Mouse (Mus musculus) intestine, embryonic 14.5 days (tissue): ENCODE results near the gene Cst7. TPM values are rescaled to one million over a fixed set of nuclear protein-coding genes. Genes with fewer than 3 reads are reported as not detected.

Source experiments
- ATAC-seq: fragments of 200-750 bp; cut with Nextera tagmentation; replicated peaks from 2 replicates; pipeline ENCODE4 v1.8.0; 2017; ENCODE audit warnings: low read depth, moderate number of reproducible peaks, moderate TSS enrichment, moderate library complexity; ENCODE audit not compliant: low FRiP score, low TSS enrichment
- DNase-seq: peaks from one replicate; pipeline ENCODE4 v3.0.0-alpha.2; 2018; ENCODE audit warnings: low spot score
- H3K27ac ChIP-seq: fragments of 300-500 bp; sonication (generic); 2 replicates; pipeline ENCODE4 v1.5.1; 2014; ENCODE audit warnings: low read depth, mild to moderate bottlenecking, control low read depth
- H3K27me3 ChIP-seq: fragments of 300-500 bp; sonication (generic); replicated peaks from 2 replicates; pipeline ENCODE4 v1.6.1; 2014; ENCODE audit warnings: low read length, control low read depth; ENCODE audit not compliant: control insufficient read depth, insufficient read depth
- H3K36me3 ChIP-seq: fragments of 300-500 bp; sonication (generic); 2 replicates; pipeline ENCODE4 v1.6.1; 2014; ENCODE audit warnings: low read length, control low read depth; ENCODE audit not compliant: control insufficient read depth, insufficient read depth
- H3K4me1 ChIP-seq: fragments of 300-500 bp; sonication (generic); replicated peaks from 2 replicates; pipeline ENCODE4 v1.6.1; 2014; ENCODE audit warnings: low read length, control low read depth, mixed read lengths; ENCODE audit not compliant: control insufficient read depth, insufficient read depth
- H3K4me2 ChIP-seq: fragments of 300-500 bp; sonication (generic); 2 replicates; pipeline ENCODE4 v1.6.1; 2014; ENCODE audit warnings: low read length
- H3K4me3 ChIP-seq: fragments of 300-500 bp; sonication (generic); 2 replicates; pipeline ENCODE4 v1.5.1; 2014; ENCODE audit warnings: low read depth, low read length, control low read depth, mixed read lengths
- H3K9ac ChIP-seq: fragments of 300-500 bp; sonication (generic); 2 replicates; pipeline ENCODE4 v1.6.1; 2014; ENCODE audit warnings: mild to moderate bottlenecking, low read length
- H3K9me3 ChIP-seq: fragments of 300-500 bp; sonication (generic); 2 replicates; pipeline ENCODE4 v1.6.1; 2016; ENCODE audit warnings: low read length, control low read depth; ENCODE audit not compliant: control insufficient read depth
- whole genome bisulfite sequencing: fragments of 180-500 bp; shearing (Covaris S2); extraction: QIAGEN DNeasy Blood & Tissue Kit; methylation state at CpG from one replicate; pipeline ENCODE4 v1.1.7; 2014; 5-methylcytosine and 5-hydroxymethylcytosine counted together
- polyA plus RNA-seq: library from polyadenylated mRNA; unstranded; fragments of >200 nt; fragmentation: Nextera tagmentation; extraction: Ambion mirVana; gene quantifications from 2 replicates; pipeline ENCODE4 v1.2.1, GENCODE M21; 2014

Gene Cst7
- polyA plus RNA-seq, 1 experiment from 2014 or later: 0.55 TPM

DNA sequence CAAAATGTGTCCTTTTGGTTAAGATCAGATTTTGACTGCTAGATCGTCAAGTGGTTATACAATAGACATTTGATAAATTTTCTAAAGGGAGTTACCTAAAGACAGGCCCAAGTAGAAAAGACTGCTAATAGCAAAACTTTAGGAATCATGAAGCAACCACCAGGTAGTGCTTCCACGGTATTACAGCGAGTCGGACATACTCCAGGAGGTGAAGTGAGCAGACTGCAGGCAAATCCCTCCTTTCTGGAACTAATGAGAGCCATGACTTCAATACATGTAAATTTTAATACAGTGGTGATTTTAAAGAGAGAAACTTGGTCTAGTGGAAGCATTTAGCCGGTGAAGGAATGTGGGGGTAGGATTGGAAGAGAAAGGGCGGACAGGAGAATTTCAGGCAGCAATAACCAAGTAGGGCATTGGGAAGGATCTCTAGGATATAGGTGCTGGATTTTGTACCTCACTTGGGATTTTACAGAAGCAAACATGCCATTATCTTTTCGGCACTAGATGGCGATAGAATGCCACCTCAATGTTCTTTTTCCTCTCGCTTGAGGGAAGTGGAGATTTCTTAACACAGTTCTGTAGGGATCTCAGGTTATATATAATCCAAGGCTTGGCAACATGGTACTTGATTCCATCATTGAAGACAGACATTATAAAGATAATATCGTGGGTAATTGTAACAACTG lies 38.8 kb downstream of the Cst7 start:
- Histone ChIP-seq H3K36me3 (no peaks in the 10 kb centered on the region), H3K4me1 (peaks cover 5% of the 10 kb centered on the region; the same call in 1 of the 2 replicates), H3K9me3 (no peaks in the 10 kb centered on the region), H3K27me3 (no peaks in the 10 kb centered on the region), H3K4me2 (peak overlapping the region; percentile 93), H3K4me3 (peak overlapping the region; percentile 91), H3K27ac (peak overlapping the region; percentile 6; the same call in 1 of the 2 replicates), H3K9ac (peak overlapping the region; percentile 70)
- DNase-seq: peak; percentile 73
- 1% methylated on average over 10 of the region's 10 CpGs for WGBS
- ATAC-seq: peak; percentile 49

GRCm38 (mm10) chr2:150610097-150610496 lies 39.9 kb downstream of the Cst7 start:
- no peak overlapping the region for H3K27ac ChIP-seq
- H3K4me2 ChIP-seq: no peak overlapping the region
- no peak for ATAC-seq
- no peak for DNase-seq
- peaks cover 5% of the 10 kb centered on the region; the same call in 1 of the 2 replicates for H3K4me1 ChIP-seq
- H3K9ac ChIP-seq: no peak overlapping the region
- no peaks in the 10 kb centered on the region for H3K36me3 ChIP-seq
- no peak overlapping the region for H3K4me3 ChIP-seq
- no peaks in the 10 kb centered on the region for H3K9me3 ChIP-seq
- 67% methylated on average over 3 of the region's 3 CpGs for WGBS
- no peaks in the 10 kb centered on the region for H3K27me3 ChIP-seq

- no peak for DNase-seq
- Histone ChIP-seq H3K4me2 (no peak overlapping the region), H3K9ac (no peak overlapping the region), H3K36me3 (peaks cover 13% of the 10 kb centered on the region), H3K4me3 (no peak overlapping the region), H3K9me3 (no peaks in the 10 kb centered on the region), H3K27me3 (no peaks in the 10 kb centered on the region), H3K27ac (no peak overlapping the region), H3K4me1 (no peaks in the 10 kb centered on the region)
- no peak for ATAC-seq
- 70% methylated on average over 3 of the region's 3 CpGs for WGBS
Observed at GRCm38 (mm10) chr2:150621698-150622097, 51.5 kb downstream of the Cst7 start.

GRCm38 (mm10) chr2:150623957-150624356 lies 53.7 kb downstream of the Cst7 start:
- H3K4me3 ChIP-seq: no peak overlapping the region
- no peak overlapping the region for H3K9ac ChIP-seq
- DNase-seq (no peak), ATAC-seq (no peak)
- H3K27ac ChIP-seq: no peak overlapping the region
- H3K27me3 ChIP-seq: no peaks in the 10 kb centered on the region
- no peak overlapping the region for H3K4me2 ChIP-seq
- peaks cover 13% of the 10 kb centered on the region for H3K36me3 ChIP-seq
- no peaks in the 10 kb centered on the region for H3K9me3 ChIP-seq
- no peaks in the 10 kb centered on the region for H3K4me1 ChIP-seq
- WGBS: 85% methylated on average over 3 of the region's 3 CpGs

DNA sequence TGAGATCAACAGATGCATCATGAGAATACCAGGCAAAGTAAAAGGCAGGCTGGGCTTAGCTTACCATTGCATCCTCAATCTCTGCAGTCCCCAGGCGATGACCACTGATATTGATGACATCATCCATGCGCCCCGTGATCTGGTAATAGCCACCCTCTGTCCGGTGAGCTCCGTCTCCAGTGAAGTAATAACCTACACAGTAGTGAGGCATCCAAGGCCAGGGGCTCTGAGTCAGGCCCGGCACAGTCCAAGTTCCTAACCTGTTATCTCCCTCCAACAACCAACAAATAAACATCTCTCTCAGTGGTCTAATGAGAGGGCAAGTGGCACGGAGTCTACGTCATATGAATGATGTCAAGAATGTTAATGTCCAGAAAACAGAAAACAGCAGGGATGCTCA lies 54.7 kb downstream of the Cst7 start:
- peaks cover 13% of the 10 kb centered on the region for H3K36me3 ChIP-seq
- WGBS: 89% methylated on average over 8 of the region's 8 CpGs
- H3K9ac ChIP-seq: no peak overlapping the region
- H3K4me3 ChIP-seq: no peak overlapping the region
- no peaks in the 10 kb centered on the region for H3K27me3 ChIP-seq
- H3K4me2 ChIP-seq: no peak overlapping the region
- H3K4me1 ChIP-seq: no peaks in the 10 kb centered on the region
- H3K9me3 ChIP-seq: no peaks in the 10 kb centered on the region
- ATAC-seq (no peak), DNase-seq (no peak)
- no peak overlapping the region for H3K27ac ChIP-seq

GRCm38 (mm10) chr2:150627140-150627539 lies 56.9 kb downstream of the Cst7 start:
- Histone ChIP-seq H3K4me2 (no peak overlapping the region), H3K9ac (no peak overlapping the region), H3K36me3 (peaks cover 15% of the 10 kb centered on the region), H3K27ac (no peak overlapping the region), H3K27me3 (no peaks in the 10 kb centered on the region), H3K4me3 (no peak overlapping the region), H3K4me1 (no peaks in the 10 kb centered on the region), H3K9me3 (no peaks in the 10 kb centered on the region)
- WGBS: 77% methylated on average over 6 of the region's 6 CpGs
- no peak for ATAC-seq
- no peak for DNase-seq

Other genes with a start within 250 kb of the Cst7 start
- gene Gm10130, start 246.7 kb upstream of the Cst7 start, polyA plus RNA-seq: 1.3 and 2.7 TPM in 2 replicates
- 6.9 and 9.0 TPM in 2 replicates for gene 3300002I08Rik, start 207.7 kb upstream of the Cst7 start, polyA plus RNA-seq
- gene Zfp442, start 118.9 kb upstream of the Cst7 start, polyA plus RNA-seq: 7.1 and 7.7 TPM in 2 replicates
- 0.07 and 0.16 TPM in 2 replicates for gene Zfp345, start 85.3 kb upstream of the Cst7 start, polyA plus RNA-seq
- gene Apmap, start 38.2 kb downstream of the Cst7 start, polyA plus RNA-seq: 36.2 and 40.8 TPM in 2 replicates
- gene Acss1, start 98.1 kb downstream of the Cst7 start, polyA plus RNA-seq: 18.2 and 19.7 TPM in 2 replicates
- gene Vsx1, start 118.9 kb downstream of the Cst7 start, polyA plus RNA-seq: not detected in 2 replicates
- gene Entpd6, start 178.6 kb downstream of the Cst7 start, polyA plus RNA-seq: 28.0 and 30.5 TPM in 2 replicates
- 69.5 and 73.6 TPM in 2 replicates for gene Pygb, start 216.3 kb downstream of the Cst7 start, polyA plus RNA-seq